Mouse (Mus musculus) 3T3-L1 (cell line): ENCODE measurements around the gene Kpna7.
A peak's percentile ranks its signal among the peaks of the same experiment; 100 is the strongest.
"Not testable (repeated sequence)": the region's sequence is repeated elsewhere in the genome, so short reads cannot be mapped to it uniquely, and the experiment has no call there.

Experiments
- DNase-seq: peaks from one replicate; pipeline ENCODE4 v3.0.0-alpha.2; 2015; ENCODE audit warnings: low read depth, low spot score

Gene Kpna7

GRCm38 (mm10) chr5:145020712-145021111 is 63.1 kb downstream of the Kpna7 start:
- not testable (repeated sequence) for DNase-seq

- not testable (repeated sequence) for DNase-seq
These were observed 63.6 kb downstream of the Kpna7 start for GRCm38 (mm10) chr5:145020254-145020653.

GRCm38 (mm10) chr5:145016761-145017160 is 67.1 kb downstream of the Kpna7 start:
- DNase-seq, result not testable (repeated sequence)

GRCm38 (mm10) chr5:145014278-145014677 is 69.6 kb downstream of the Kpna7 start:
- no peak for DNase-seq

- DNase-seq, result no peak
These were observed 74.8 kb downstream of the Kpna7 start for GRCm38 (mm10) chr5:145008878-145009659.

- DNase-seq, result peak; percentile 22
These were observed 78.2 kb downstream of the Kpna7 start for GRCm38 (mm10) chr5:145005596-145005995.

GRCm38 (mm10) chr5:145004495-145004894 is 79.3 kb downstream of the Kpna7 start:
- no peak for DNase-seq

- DNase-seq, result peak; percentile 69
These were observed 80.5 kb downstream of the Kpna7 start for GRCm38 (mm10) chr5:145003362-145003761.

GRCm38 (mm10) chr5:144998491-144998890 is 85.3 kb downstream of the Kpna7 start:
- DNase-seq, result peak; percentile 79

- no peak for DNase-seq
These were observed 93.3 kb downstream of the Kpna7 start for GRCm38 (mm10) chr5:144990481-144990880.

- no peak for DNase-seq
These were observed 93.8 kb downstream of the Kpna7 start for GRCm38 (mm10) chr5:144990051-144990450.

GRCm38 (mm10) chr5:144989061-144989405 is 94.8 kb downstream of the Kpna7 start:
- no peak for DNase-seq

GRCm38 (mm10) chr5:144988340-144989060 is 95.3 kb downstream of the Kpna7 start:
- DNase-seq, result peak; percentile 96

GRCm38 (mm10) chr5:144987561-144987960 is 96.3 kb downstream of the Kpna7 start:
- no peak for DNase-seq

- no peak for DNase-seq
These were observed 99.0 kb downstream of the Kpna7 start for GRCm38 (mm10) chr5:144984839-144985238.

GRCm38 (mm10) chr5:144983227-144983626 is 100.6 kb downstream of the Kpna7 start:
- DNase-seq, result peak; percentile 32

- DNase-seq, result no peak
These were observed 104.7 kb downstream of the Kpna7 start for GRCm38 (mm10) chr5:144979110-144979509.

GRCm38 (mm10) chr5:144978533-144979107 is 105.2 kb downstream of the Kpna7 start:
- DNase-seq, result peak; percentile 83

- no peak for DNase-seq
These were observed 112.6 kb downstream of the Kpna7 start for GRCm38 (mm10) chr5:144971266-144971665.

- peak; percentile 80 for DNase-seq
These were observed 118.0 kb downstream of the Kpna7 start, which contains the start of gene Smurf1 for GRCm38 (mm10) chr5:144965639-144966351. TSS of gene Smurf1 (minus strand) at chr5:144965847.

GRCm38 (mm10) chr5:144964872-144965638 is 118.8 kb downstream of the Kpna7 start:
- peak; percentile 97 for DNase-seq
